Mouse (Mus musculus): ENCODE measurements around the gene Me3. TPM values are rescaled to one million over a fixed set of nuclear protein-coding genes. Genes with fewer than 3 reads are reported as not detected.
A peak's percentile ranks its signal among the peaks of the same experiment; 100 is the strongest.

Gene Me3
- polyA plus RNA-seq, 1 experiment, result 2.1 TPM

GRCm38 (mm10) chr7:89629006-89629405 is 3.2 kb upstream of the Me3 start:
- Histone ChIP-seq H3K27me3 (ENCODE audit: control insufficient read depth, insufficient read depth, insufficient read length) (no peaks in the 10 kb centered on the region), H3K79me3 (ENCODE audit: low read depth) (no peaks in the 10 kb centered on the region), H3K36me3 (ENCODE audit: control insufficient read depth, insufficient read depth) (no peaks in the 10 kb centered on the region), H3K4me3 (ENCODE audit: insufficient read depth, poor library complexity, severe bottlenecking) (no peak overlapping the region), H3ac (ENCODE audit: control insufficient read depth, insufficient read length, low read depth) (no peak overlapping the region), H3K79me2 (ENCODE audit: control insufficient read depth, insufficient read depth) (no peaks in the 10 kb centered on the region)
- TF ChIP-seq FOSL1 (IDR thresholded peaks at IDR 0.05; ENCODE audit: insufficient read depth, low read length, poor library complexity, severe bottlenecking), result no peak

GRCm38 (mm10) chr7:89629914-89630313 is 2.3 kb upstream of the Me3 start:
- no peak for TF ChIP-seq CTCF (IDR thresholded peaks at IDR 0.05; ENCODE audit: control insufficient read depth, insufficient read depth, insufficient read length)
- no peak for TF ChIP-seq MYOG (IDR thresholded peaks at IDR 0.05; ENCODE audit: control insufficient read depth, extremely low read depth, insufficient read length)
- TF ChIP-seq CEBPB (IDR thresholded peaks at IDR 0.05; ENCODE audit: low read depth), result no peak
- TF ChIP-seq USF1 (IDR thresholded peaks at IDR 0.05; ENCODE audit: low read depth), result no peak
- TF ChIP-seq MYOD1 (IDR thresholded peaks at IDR 0.05; ENCODE audit: control insufficient read depth, insufficient read length, low read depth), result no peak
- no peak for TF ChIP-seq FOSL1 (IDR thresholded peaks at IDR 0.05; ENCODE audit: insufficient read depth, low read length, poor library complexity, severe bottlenecking)
- TF ChIP-seq MAX (IDR thresholded peaks at IDR 0.05), result no peak
- H3ac ChIP-seq (ENCODE audit: control insufficient read depth, insufficient read length, low read depth), result no peak overlapping the region
- no peaks in the 10 kb centered on the region for H3K27me3 ChIP-seq (ENCODE audit: control insufficient read depth, insufficient read depth, insufficient read length)
- H3K4me3 ChIP-seq (ENCODE audit: insufficient read depth, poor library complexity, severe bottlenecking), result no peak overlapping the region
- no peaks in the 10 kb centered on the region for H3K79me3 ChIP-seq (ENCODE audit: low read depth)
- H3K36me3 ChIP-seq (ENCODE audit: control insufficient read depth, insufficient read depth), result no peaks in the 10 kb centered on the region
- no peaks in the 10 kb centered on the region for H3K79me2 ChIP-seq (ENCODE audit: control insufficient read depth, insufficient read depth)

GRCm38 (mm10) chr7:89630796-89631195 is 1.4 kb upstream of the Me3 start:
- Histone ChIP-seq H3K4me3 (ENCODE audit: insufficient read depth, poor library complexity, severe bottlenecking) (no peak overlapping the region), H3ac (ENCODE audit: control insufficient read depth, insufficient read length, low read depth) (no peak overlapping the region), H3K36me3 (ENCODE audit: control insufficient read depth, insufficient read depth) (no peaks in the 10 kb centered on the region), H3K27me3 (ENCODE audit: control insufficient read depth, insufficient read depth, insufficient read length) (no peaks in the 10 kb centered on the region), H3K79me2 (ENCODE audit: control insufficient read depth, insufficient read depth) (no peaks in the 10 kb centered on the region), H3K79me3 (ENCODE audit: low read depth) (no peaks in the 10 kb centered on the region)
- TF ChIP-seq MAX (IDR thresholded peaks at IDR 0.05), result no peak
- TF ChIP-seq CEBPB (IDR thresholded peaks at IDR 0.05; ENCODE audit: low read depth), result no peak
- no peak for TF ChIP-seq USF1 (IDR thresholded peaks at IDR 0.05; ENCODE audit: low read depth)
- no peak for TF ChIP-seq CTCF (IDR thresholded peaks at IDR 0.05; ENCODE audit: control insufficient read depth, insufficient read depth, insufficient read length)

- no peaks in the 10 kb centered on the region for H3K27me3 ChIP-seq (ENCODE audit: control insufficient read depth, insufficient read depth, insufficient read length)
- no peak overlapping the region for H3K4me3 ChIP-seq (ENCODE audit: insufficient read depth, poor library complexity, severe bottlenecking)
- TF ChIP-seq MYOG (IDR thresholded peaks at IDR 0.05; ENCODE audit: control insufficient read depth, extremely low read depth, insufficient read length), result no peak
- no peak for TF ChIP-seq CEBPB (IDR thresholded peaks at IDR 0.05; ENCODE audit: low read depth)
- TF ChIP-seq MAX (IDR thresholded peaks at IDR 0.05), result no peak
- no peak for TF ChIP-seq FOSL1 (IDR thresholded peaks at IDR 0.05; ENCODE audit: insufficient read depth, low read length, poor library complexity, severe bottlenecking)
- no peak for TF ChIP-seq MYOD1 (IDR thresholded peaks at IDR 0.05; ENCODE audit: control insufficient read depth, insufficient read length, low read depth)
- no peak for TF ChIP-seq CTCF (IDR thresholded peaks at IDR 0.05; ENCODE audit: control insufficient read depth, insufficient read depth, insufficient read length)
- no peak for TF ChIP-seq USF1 (IDR thresholded peaks at IDR 0.05; ENCODE audit: low read depth)
- no peaks in the 10 kb centered on the region for H3K79me2 ChIP-seq (ENCODE audit: control insufficient read depth, insufficient read depth)
- H3K36me3 ChIP-seq (ENCODE audit: control insufficient read depth, insufficient read depth), result no peaks in the 10 kb centered on the region
- H3K79me3 ChIP-seq (ENCODE audit: low read depth), result no peaks in the 10 kb centered on the region
- no peak overlapping the region for H3ac ChIP-seq (ENCODE audit: control insufficient read depth, insufficient read length, low read depth)
Observed at GRCm38 (mm10) chr7:89640533-89640932, 8.3 kb downstream of the Me3 start.

GRCm38 (mm10) chr7:89640944-89641661 is 8.9 kb downstream of the Me3 start:
- H3K4me3 ChIP-seq (ENCODE audit: insufficient read depth, poor library complexity, severe bottlenecking), result no peak overlapping the region
- TF ChIP-seq MYOD1 (IDR thresholded peaks at IDR 0.05; ENCODE audit: control insufficient read depth, insufficient read length, low read depth), result peak; percentile 7
- TF ChIP-seq MAX (IDR thresholded peaks at IDR 0.05), result no peak
- peak; percentile 68 for TF ChIP-seq USF1 (IDR thresholded peaks at IDR 0.05; ENCODE audit: low read depth)

GRCm38 (mm10) chr7:89645015-89645414 is 12.8 kb downstream of the Me3 start:
- no peaks in the 10 kb centered on the region for H3K27me3 ChIP-seq (ENCODE audit: control insufficient read depth, insufficient read depth, insufficient read length)
- no peak overlapping the region for H3K4me3 ChIP-seq (ENCODE audit: insufficient read depth, poor library complexity, severe bottlenecking)
- no peak overlapping the region for H3ac ChIP-seq (ENCODE audit: control insufficient read depth, insufficient read length, low read depth)
- H3K36me3 ChIP-seq (ENCODE audit: control insufficient read depth, insufficient read depth), result no peaks in the 10 kb centered on the region
- TF ChIP-seq MYOG (IDR thresholded peaks at IDR 0.05; ENCODE audit: control insufficient read depth, extremely low read depth, insufficient read length) (no peak), USF1 (IDR thresholded peaks at IDR 0.05; ENCODE audit: low read depth) (no peak), FOSL1 (IDR thresholded peaks at IDR 0.05; ENCODE audit: insufficient read depth, low read length, poor library complexity, severe bottlenecking) (no peak), MYOD1 (IDR thresholded peaks at IDR 0.05; ENCODE audit: control insufficient read depth, insufficient read length, low read depth) (no peak), MAX (IDR thresholded peaks at IDR 0.05) (no peak)
- no peaks in the 10 kb centered on the region for H3K79me3 ChIP-seq (ENCODE audit: low read depth)
- H3K79me2 ChIP-seq (ENCODE audit: control insufficient read depth, insufficient read depth), result no peaks in the 10 kb centered on the region

More at GRCm38 (mm10) chr7:89640944-89641661, 8.9 kb downstream of the Me3 start:
- H3ac ChIP-seq (ENCODE audit: control insufficient read depth, insufficient read length, low read depth), result no peak overlapping the region
- H3K79me2 ChIP-seq (ENCODE audit: control insufficient read depth, insufficient read depth), result no peaks in the 10 kb centered on the region
- no peaks in the 10 kb centered on the region for H3K27me3 ChIP-seq (ENCODE audit: control insufficient read depth, insufficient read depth, insufficient read length)
- H3K79me3 ChIP-seq (ENCODE audit: low read depth), result no peaks in the 10 kb centered on the region
- H3K36me3 ChIP-seq (ENCODE audit: control insufficient read depth, insufficient read depth), result no peaks in the 10 kb centered on the region
